Mouse (Mus musculus): ENCODE measurements around the gene Scgb2b2. TPM values are rescaled to one million over a fixed set of nuclear protein-coding genes. Genes with fewer than 3 reads are reported as not detected.

The Scgb2b2 gene
- not detected for total RNA-seq (2021)

DNA sequence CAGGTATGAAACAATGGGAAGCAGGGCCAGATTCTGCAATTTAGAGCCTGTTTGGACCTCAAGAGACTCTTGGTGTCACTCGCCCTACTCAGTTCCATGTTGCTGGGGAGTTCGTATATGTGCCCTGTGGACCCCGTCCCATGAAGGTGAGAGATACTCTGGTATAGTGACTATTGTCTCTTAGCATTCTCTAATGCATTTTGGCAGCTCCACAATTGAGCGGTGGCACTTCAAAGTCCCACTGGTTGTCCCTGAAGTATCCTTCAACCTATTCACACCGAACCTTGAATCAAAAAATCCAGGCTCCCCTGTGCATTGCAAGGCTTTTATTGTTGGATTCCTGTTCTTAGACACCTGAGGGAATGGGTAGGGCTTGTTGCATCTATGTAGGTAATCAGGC is at the start of gene Scgb2b2:
TSS of gene Scgb2b2 (plus strand) at position 301 of the 400 bp plus-strand sequence.
- DNase-seq, result no peak
- intact Hi-C loops (cut with DNase I), result no loop called here

DNA sequence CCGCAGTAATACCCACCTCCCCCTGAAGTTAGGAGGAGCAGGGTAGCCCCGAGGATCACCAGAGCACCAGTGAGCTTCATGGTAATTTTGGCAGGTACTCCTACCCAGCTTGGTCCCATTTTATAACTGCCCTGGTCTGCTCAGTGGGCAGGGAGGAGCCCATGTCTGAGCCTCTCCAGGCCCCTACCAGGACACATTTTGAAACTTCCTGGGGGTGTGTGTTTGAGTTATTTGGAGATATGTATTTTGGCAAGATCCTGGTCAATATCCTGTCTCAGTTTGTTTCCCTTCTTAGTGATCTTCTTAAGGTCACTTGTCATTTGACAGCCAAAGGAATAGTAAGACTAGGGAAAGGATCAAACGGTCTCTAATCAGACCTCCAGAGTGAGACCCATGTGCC is 1.4 kb downstream of the Scgb2b2 start, which contains the start of gene Scgb1b2:
TSS of gene Scgb1b2 (minus strand) at position 101 of the 400 bp plus-strand sequence.
- intact Hi-C loops (cut with DNase I), result no loop called here
- no peak for DNase-seq

Other genes starting within 250 kb of the Scgb2b2 start
- 10 to 100 TPM; 30.4 to 33.5 TPM for gene Fxyd5, start 248.0 kb upstream of the Scgb2b2 start, total RNA-seq (2021)
- gene Fxyd7, start 239.0 kb upstream of the Scgb2b2 start, total RNA-seq (2021), result 1 to 10 TPM; 1.3 to 1.6 TPM
- 100 to 1,000 TPM; 695 to 726 TPM for gene Fxyd1, start 233.3 kb upstream of the Scgb2b2 start, total RNA-seq (2021)
- 1 to 10 TPM; 3.0 to 4.3 TPM for gene Lgi4, start 231.2 kb upstream of the Scgb2b2 start, total RNA-seq (2021)
- gene Fxyd3, start 213.8 kb upstream of the Scgb2b2 start, total RNA-seq (2021), result 1 to 10 TPM; 2.8 to 5.1 TPM
- 1 to 10 TPM; 2.5 to 3.0 TPM for gene Hpn, start 175.2 kb upstream of the Scgb2b2 start, total RNA-seq (2021)
- 10 to 100 TPM; 13.2 to 13.9 TPM for gene Scn1b, start 163.5 kb upstream of the Scgb2b2 start, total RNA-seq (2021)
- gene Gramd1a, start 134.6 kb upstream of the Scgb2b2 start, total RNA-seq (2021), result 10 to 100 TPM; 25.6 to 31.4 TPM
- gene Scgb1b2, start 1.3 kb downstream of the Scgb2b2 start, total RNA-seq (2021), result not detected
- not detected for gene Scgb2b3, start 71.6 kb downstream of the Scgb2b2 start, total RNA-seq (2021)
- not detected for gene Scgb1b3, start 85.1 kb downstream of the Scgb2b2 start, total RNA-seq (2021)